Mouse (Mus musculus): ENCODE results near the gene Nmnat1. TPM values are rescaled to one million over a fixed set of nuclear protein-coding genes. Genes with fewer than 3 reads are reported as not detected.
A peak's percentile ranks its signal among the peaks of the same experiment; 100 is the strongest.
"Not testable (repeated sequence)": the region's sequence is repeated elsewhere in the genome, so short reads cannot be mapped to it uniquely, and the experiment has no call there.

The Nmnat1 gene
- total RNA-seq, 2 experiments from 2014 or later = 12.9 to 13.0 TPM

DNA sequence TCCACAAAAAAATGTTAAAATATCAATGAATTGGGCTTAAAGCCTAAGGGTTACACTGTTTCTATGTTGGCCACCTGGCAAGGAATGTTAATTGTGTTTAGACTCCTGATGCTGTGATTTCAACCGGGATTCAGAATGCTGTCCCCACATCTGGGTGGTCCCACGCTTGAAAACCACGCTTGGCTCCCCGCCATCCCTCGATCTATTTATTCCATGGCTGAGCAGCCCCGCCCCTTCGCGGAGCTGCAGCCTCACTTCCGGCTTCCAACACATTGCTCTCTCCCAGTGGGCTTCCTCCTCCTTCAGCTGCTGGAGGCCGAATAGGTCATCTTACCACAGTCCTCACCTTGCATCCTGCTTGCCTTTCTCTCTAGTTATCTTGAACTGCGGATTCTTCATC is 39.1 kb downstream of the Nmnat1 start:
- DNase-seq (ENCODE audit: low spot score in 2 of 2) = peak; percentile 64 to 67

DNA sequence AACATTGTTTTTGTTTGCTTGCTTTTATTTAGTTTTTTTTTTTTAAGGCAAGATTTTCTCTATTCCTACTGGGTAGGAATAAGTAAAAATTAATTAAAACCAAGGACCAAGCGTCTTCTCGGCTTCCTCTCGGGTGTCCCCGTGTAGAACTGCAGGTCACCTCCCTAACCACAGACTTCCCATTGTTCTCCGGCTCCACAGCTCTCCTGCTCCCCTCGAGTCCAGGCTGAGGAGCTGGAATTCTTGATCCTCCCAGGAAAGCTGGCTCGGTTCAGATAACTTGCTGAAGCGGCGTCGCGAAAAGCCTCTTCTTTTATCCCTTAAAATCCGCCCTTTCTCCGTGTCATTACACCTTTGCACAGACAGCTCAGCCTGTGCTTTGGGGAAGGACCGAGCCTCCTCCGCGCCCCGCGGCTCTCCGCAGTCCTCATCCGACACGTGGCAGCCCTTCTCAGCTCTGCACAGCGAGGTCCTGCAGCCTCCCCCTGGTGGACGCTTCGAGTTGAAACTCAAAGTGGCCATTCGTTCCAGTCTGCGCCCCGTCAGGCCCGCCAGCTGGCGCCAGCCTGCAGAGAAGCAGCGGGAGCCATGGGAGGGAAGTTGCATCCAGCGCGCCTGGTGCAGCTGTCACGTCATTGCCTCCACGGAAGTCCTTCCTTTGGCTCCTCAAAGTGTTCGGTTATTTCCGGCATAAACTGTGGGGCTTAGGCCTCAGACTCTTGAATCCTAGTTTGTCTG is 39.9 kb downstream of the Nmnat1 start:
- DNase-seq (ENCODE audit: low spot score in 2 of 2) = peak; percentile 82 to 93

DNA sequence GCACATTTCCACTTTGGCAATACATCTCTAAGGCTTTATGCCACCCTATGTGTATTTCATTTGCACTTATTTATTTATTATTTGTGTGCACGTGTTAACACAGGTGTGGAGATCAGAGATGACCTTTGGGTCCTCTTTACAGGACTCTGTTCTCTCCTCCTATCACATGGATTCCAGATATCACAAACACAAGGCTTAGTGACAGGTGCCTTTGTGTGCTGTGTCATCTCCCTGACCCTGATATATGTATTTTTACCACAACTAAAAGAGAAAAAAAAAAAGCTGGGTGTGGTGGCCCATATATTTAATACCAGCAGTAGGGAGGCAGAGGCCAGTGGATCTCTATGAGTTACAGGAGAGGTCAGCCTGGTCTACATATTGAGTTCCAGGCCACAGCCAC is 40.5 kb downstream of the Nmnat1 start:
- no peak for DNase-seq (ENCODE audit: low spot score in 2 of 2)

DNA sequence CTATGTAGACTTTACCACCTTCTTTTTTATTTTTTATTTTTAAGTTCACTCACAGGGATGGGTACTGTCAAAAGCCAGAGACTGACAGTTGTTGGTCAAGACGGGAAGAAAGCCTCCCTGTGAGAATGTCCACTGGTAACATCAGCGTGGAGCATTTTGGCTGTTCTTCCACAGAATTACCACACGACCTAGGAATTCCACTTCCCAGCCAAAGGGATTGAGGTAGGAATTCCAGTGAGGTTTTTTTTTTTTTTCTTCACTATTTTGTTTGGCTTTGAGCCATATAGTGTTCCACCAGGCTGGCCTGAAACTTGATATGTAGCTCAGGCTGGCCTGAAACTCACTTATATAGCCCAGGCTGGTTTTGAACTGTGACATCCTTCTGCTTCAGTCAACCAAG is 42.6 kb downstream of the Nmnat1 start:
- no peak for DNase-seq (ENCODE audit: low spot score in 2 of 2)

DNA sequence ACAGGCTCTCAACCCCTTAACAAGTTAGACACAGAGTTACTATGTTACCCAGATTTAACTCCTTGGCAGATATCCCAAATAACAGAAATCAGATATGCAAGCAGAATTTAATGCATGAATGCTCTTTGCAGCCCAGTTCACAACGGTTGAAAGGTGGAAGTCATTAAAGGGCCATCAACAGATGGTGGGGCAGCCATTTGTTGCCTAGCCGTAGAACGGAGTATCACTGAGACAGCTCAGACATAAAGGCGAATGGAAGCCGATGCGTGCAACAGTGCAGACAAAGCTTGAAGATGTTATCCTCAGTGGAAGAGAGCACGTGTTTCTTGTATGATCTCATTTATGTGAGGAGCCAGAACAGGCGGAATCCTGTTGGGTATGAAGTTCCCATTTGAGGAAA is 44.4 kb downstream of the Nmnat1 start:
- DNase-seq (ENCODE audit: low spot score in 2 of 2) = no peak

DNA sequence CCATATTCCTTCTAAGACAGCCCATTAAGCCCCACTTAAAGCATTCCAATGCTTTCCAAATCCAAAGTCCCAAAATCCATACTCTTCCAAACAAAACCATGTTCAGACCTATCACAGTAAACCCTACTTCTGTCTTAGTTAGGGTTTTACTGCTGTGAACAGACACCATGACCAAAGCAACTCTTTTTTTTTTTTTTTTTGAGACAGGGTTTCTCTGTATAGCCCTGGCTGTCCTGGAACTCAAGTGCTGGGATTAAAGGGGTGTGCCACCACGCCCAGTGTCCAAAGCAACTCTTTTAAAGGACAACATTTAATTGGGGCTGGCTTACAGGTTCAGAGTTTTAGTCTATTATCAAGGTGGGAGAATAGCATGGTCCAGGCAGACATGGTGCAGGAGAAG is 53.1 kb downstream of the Nmnat1 start:
- not testable (repeated sequence) for DNase-seq (ENCODE audit: low spot score in 2 of 2)

DNA sequence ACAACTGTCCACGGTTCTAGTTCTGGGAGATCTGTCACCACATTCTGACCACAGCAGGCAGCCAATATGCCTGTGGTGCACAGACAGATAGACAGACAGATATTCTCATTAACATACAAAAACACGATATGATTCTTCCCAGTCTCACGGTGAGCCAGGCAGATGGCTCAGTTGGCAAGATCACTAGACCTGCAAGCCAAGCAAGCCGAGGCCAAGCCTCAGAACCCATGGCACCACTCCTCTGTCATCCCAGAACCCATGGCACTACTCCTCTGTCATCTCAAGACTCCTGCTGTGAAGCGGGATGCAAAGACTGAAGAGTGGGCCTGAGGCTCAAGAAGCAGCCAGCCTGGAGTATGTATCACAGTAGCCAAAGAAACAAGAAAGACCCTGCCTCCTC is 55.4 kb downstream of the Nmnat1 start:
- DNase-seq (ENCODE audit: low spot score in 2 of 2) = no peak

DNA sequence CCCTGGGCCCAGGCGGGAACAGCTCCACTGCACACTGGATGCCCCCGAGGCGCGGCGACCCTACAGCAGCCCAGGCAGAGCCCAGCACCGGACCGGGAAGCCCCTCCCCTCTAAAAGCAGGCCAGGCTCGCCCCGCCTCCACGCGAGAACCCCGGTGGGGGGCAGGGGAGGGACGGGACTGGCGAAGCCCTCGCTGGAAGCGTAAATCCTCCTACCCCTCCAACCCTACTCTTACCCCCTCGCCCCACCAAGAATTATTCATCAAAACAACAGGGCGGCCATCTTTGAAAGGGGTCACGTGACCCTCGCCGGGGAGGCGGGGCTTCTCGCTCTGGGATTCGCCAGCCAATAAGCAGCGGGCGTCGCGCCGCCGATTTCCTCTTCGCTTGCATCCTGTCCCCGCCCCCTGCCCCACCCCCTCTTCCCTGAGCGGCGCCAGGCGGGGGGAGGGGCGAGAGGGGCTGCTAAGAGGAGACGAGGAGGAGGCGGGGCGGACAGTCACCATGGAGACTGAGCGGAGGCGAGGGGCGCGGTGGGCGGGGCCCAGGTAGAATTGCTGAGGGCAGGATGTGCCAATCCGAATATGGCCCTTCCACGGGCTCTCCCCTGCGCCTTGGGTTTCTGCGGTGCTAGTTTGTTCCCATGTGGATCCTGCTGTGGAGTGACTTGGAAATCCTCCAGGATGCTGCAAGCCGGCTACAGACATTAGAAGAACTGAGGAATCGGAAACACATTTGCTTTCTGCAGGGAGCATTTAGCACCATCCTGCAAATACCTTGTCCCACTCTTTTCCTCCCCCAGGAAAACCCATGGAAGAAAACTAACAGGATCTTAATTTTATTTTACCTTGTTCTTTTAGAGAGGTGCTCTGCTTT is 58.4 kb downstream of the Nmnat1 start, which contains the start of gene Ube4b:
Ube4b (minus strand) TSS at position 425 of the 875 bp plus-strand sequence.
- DNase-seq (ENCODE audit: low spot score in 2 of 2) = peak; percentile 97

DNA sequence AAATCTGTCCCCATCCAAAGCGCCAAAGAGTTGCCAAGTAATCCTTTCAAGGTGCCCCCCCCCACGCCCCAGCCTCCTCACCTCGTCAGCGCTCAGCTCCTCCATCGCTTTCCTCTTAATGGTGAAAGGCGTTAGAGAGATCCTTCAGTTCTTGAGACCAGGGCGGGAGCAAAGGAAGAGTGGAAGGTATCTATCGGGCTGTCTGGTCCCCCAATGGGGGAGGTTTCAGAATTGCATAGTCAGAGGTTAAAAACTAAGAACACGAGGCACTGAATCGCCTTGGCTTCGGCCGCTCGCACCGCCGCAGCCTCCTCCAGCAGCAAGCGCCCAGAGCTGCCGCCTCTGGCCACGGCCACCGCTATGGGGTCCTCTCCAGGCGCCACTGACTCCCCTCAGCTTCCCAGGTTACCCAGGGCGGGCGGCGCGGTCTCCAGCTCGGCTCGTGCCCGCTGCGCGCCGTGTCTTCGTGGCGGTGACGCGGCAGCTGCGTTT is 59.2 kb downstream of the Nmnat1 start:
- no peak for DNase-seq (ENCODE audit: low spot score in 2 of 2)

DNA sequence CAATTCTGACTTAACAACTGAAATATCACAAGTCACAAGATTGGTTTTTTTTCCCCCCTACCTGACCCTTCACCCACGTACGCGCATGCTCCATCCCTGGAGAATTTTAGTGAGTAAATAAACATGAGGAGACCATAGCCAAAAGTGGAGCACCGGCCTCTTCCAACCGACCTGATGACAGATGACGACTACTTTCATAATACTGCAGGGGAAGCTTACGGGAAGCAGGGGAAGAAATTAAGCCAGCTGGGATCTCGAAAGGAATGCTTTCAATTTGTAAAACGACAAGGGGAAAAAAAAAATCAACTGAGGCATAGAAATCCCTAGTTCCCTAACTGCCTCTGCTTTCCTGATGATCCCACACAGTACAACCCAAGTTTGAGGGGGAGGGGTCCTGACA is 60.2 kb downstream of the Nmnat1 start:
- no peak for DNase-seq (ENCODE audit: low spot score in 2 of 2)

DNA sequence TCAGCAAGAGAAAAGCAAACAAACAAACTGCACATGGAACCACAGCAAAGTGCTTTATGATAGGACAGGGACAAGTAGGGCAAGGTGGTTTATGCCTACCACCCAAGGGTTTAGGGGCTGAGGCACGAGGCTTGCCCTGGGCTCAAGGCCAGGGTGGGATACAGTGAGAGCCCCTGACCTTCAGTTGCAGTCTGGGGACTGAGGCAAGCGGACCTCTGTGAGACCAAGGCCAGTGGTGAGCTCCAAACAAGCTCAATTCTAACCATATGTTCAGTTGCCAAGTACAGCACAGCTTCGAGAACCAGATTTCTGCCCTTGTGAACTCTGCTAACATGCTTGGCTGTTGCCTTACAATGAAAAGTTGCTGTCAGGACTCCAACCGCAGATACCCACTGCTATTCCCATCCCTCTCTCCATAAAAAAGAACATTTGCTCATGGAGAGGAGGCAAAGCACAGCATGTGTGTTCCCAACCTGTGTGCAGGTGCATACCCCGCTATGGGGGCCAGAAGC is 67.1 kb downstream of the Nmnat1 start:
- no peak for DNase-seq (ENCODE audit: low spot score in 2 of 2)

Other genes starting within 250 kb of the Nmnat1 start
- 100 to 1,000 TPM; 266 to 283 TPM for gene Kif1b, start 177.5 kb downstream of the Nmnat1 start, total RNA-seq (2021)
- gene Ube4b, start 58.5 kb downstream of the Nmnat1 start, total RNA-seq (2021) = 10 to 100 TPM; 77.9 to 86.7 TPM
- 10 to 100 TPM; 11.0 to 13.5 TPM for gene Rbp7, start 30.2 kb downstream of the Nmnat1 start, total RNA-seq (2021)
- gene Tmem274, start 7.8 kb downstream of the Nmnat1 start, total RNA-seq (2021) = not detected
- gene Lzic, start within 50 bp of the Nmnat1 start, total RNA-seq (2021) = 10 to 100 TPM; 25.0 to 27.6 TPM
- 100 to 1,000 TPM in 1 of 2 experiments, 10 to 100 TPM in 1; 93.5 to 100 TPM for gene Ctnnbip1, start 33.0 kb upstream of the Nmnat1 start, total RNA-seq (2021)
- gene Clstn1, start 101.3 kb upstream of the Nmnat1 start, total RNA-seq (2021) = 10 to 100 TPM; 78.9 to 80.6 TPM
- gene Pik3cd, start 217.4 kb upstream of the Nmnat1 start, total RNA-seq (2021) = 10 to 100 TPM in 1 of 2 experiments, 1 to 10 TPM in 1; 8.7 to 11.7 TPM